Mouse (Mus musculus): ENCODE data around the gene Abcc1.

GRCm38 (mm10) chr16:14475001-14475400, 113.6 kb downstream of the Abcc1 start:
- TF ChIP-seq CTCF (IDR thresholded peaks at IDR 0.05; ENCODE audit: borderline replicate concordance, insufficient read depth, low read length): no peak
- no peak for TF ChIP-seq POLR2A (IDR thresholded peaks at IDR 0.05; ENCODE audit: low read depth, low read length)
